Mouse (Mus musculus): Measurements from ENCODE around the gene 4931428L18Rik. TPM values are rescaled to one million over a fixed set of nuclear protein-coding genes. Genes with fewer than 3 reads are reported as not detected.
A peak's percentile ranks its signal among the peaks of the same experiment; 100 is the strongest.

4931428L18Rik gene
- polyA plus RNA-seq, 1 experiment from 2014 or later, result not detected

DNA sequence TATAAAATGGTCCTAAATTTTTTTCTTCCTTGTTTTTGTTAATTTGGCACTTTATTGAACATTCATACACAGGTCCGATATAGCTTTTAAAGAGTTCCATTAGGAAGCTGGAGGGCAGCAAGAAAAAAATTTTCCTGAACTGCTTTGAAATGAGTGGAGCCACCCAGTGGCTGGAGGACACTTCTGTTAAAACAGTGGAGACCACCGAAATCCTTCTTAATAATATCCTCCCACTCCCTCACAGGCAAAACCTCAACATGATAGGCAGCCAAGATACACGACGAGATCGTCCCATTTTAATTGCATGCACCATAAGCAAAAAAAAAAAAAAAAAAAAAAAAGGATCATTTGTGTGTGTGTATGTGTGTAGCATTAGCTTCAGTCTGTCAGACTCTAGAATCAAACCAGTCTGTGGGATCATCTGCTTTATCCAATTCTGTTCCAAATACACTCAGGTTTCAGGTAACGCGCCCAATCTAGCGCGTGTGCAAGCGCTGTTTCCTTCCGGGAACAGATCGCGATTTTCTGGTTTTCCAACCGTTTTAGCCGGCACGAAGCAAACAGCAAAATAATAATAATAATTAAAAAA lies 274.0 kb downstream of the 4931428L18Rik start:
- no peak for ATAC-seq (ENCODE audit: low FRiP score)
- under 1% methylated on average over 16 of the region's 16 CpGs for WGBS
- H3K4me3 ChIP-seq, result peak overlapping the region; percentile 93
- peaks cover 18% of the 10 kb centered on the region for H3K36me3 ChIP-seq
- peaks cover 31% of the 10 kb centered on the region for H3K4me1 ChIP-seq (replicated peaks)
- H3K9me3 ChIP-seq, result no peaks in the 10 kb centered on the region
- peak overlapping the region; percentile 100 for H3K27ac ChIP-seq
- peak overlapping the region; percentile 56 for H3K4me2 ChIP-seq
- H3K27me3 ChIP-seq, result no peaks in the 10 kb centered on the region
- H3K9ac ChIP-seq, result peak overlapping the region; percentile 98

Other genes with a start within 250 kb of the 4931428L18Rik start
- not detected in 2 replicates for gene AC153137.1, start 244.7 kb downstream of the 4931428L18Rik start, polyA plus RNA-seq (2015; fragmentation: Nextera tagmentation; extraction: Ambion mirVana)
- not detected in 2 replicates for gene Lgsn, start 46.3 kb downstream of the 4931428L18Rik start, polyA plus RNA-seq (2015; fragmentation: Nextera tagmentation; extraction: Ambion mirVana)
- gene Pih1d3, start 154 bp upstream of the 4931428L18Rik start, polyA plus RNA-seq (2015; fragmentation: Nextera tagmentation; extraction: Ambion mirVana), result not detected in 2 replicates